Mouse (Mus musculus): ENCODE data around the gene Plekha1.

The Plekha1 gene

DNA sequence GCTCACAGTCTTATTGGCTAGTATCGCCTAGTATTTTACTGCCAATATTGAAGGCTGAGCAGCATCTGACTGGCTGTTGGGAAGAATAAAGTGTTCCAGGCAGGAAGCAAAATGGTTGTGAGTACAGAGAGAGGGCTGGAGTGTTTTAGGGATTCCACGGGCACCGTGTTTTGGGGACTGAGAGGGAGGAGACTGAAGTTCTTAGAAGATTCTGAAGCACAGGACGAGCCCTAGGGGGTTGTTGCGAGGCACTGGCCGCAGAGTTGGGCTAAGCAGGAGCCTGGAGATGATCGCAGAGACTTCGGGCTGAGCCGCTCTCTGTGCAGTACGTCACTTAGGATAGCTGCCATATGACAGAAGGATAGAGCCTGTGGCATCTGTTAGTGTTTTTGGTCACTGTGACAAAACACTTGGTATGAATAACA lies 88.6 kb downstream of the Plekha1 start:
- DNase-seq (ENCODE audit: extremely low read depth, low read depth) = no peak

DNA sequence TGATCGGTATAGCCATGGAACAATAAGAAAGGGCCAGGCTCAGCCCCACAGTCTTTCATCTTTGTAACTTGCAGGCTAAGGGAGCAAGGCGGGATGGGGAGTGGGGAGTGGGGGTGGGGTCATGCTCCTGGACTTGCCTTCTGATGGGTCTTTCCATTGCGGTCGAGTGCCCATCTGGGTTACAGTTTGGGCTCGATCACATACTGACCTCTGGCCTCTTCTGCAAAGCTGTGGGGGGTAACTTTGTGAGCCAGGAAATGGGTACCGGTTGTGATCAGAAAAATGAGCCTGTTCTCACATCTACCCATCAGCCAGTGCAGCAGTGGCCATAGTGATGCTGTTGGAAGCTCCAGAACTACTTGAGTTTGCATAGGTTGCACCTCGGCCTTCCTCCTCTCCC lies 93.0 kb downstream of the Plekha1 start:
- DNase-seq (ENCODE audit: extremely low read depth, low read depth) = no peak

DNA sequence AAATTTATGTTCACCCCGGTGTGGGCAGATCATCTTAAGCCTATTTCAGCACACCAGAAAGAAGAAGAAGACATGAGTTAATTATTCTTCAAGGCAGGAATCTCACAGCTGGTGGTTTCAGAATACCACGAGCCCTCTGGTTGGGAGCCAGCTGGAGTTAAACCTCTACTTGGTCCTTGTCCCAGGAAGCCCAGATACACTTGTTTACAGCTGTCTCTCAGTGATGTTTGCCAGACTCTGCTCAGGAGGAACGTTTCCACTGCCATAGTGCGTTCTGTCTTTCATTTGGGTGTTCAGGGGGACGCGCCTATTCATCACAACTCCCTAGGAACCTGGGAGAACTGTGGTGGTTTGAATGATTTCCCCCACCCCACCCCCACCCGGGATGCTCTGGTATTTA lies 94.3 kb downstream of the Plekha1 start:
- DNase-seq (ENCODE audit: extremely low read depth, low read depth) = no peak

- DNase-seq (ENCODE audit: extremely low read depth, low read depth) = no peak
Measured at GRCm38 (mm10) chr7:130961429-130961828, 95.9 kb downstream of the Plekha1 start.

Data from MEL-GATA-1-ER (cell line).